Mouse (Mus musculus) lung, embryonic 15.5 days (tissue): ENCODE measurements around the gene Ppef2. TPM values are rescaled to one million over a fixed set of nuclear protein-coding genes. Genes with fewer than 3 reads are reported as not detected.

Source experiments
- ATAC-seq: fragments of 200-750 bp; cut with Nextera tagmentation; 2 replicates; pipeline ENCODE4 v1.8.0; 2017; ENCODE audit warnings: moderate number of reproducible peaks, borderline replicate concordance; ENCODE audit not compliant: low FRiP score, low TSS enrichment; ENCODE audit errors: extremely low read depth
- H3K27ac ChIP-seq: fragments of 300-500 bp; sonication (generic); 2 replicates; pipeline ENCODE4 v1.5.1; 2015; ENCODE audit warnings: moderate library complexity, mild to moderate bottlenecking, inconsistent platforms
- H3K27me3 ChIP-seq: fragments of 300-500 bp; sonication (generic); 2 replicates; pipeline ENCODE4 v1.6.1; 2015; ENCODE audit warnings: inconsistent platforms
- H3K36me3 ChIP-seq: fragments of 300-500 bp; sonication (generic); 2 replicates; pipeline ENCODE4 v1.6.1; 2015; ENCODE audit warnings: inconsistent platforms
- H3K4me1 ChIP-seq: fragments of 300-500 bp; sonication (generic); 2 replicates; pipeline ENCODE4 v1.6.1; 2015; ENCODE audit warnings: inconsistent platforms
- H3K4me2 ChIP-seq: fragments of 300-500 bp; sonication (generic); 2 replicates; pipeline ENCODE4 v1.6.1; 2015; ENCODE audit warnings: inconsistent platforms, mild to moderate bottlenecking, moderate library complexity
- H3K4me3 ChIP-seq: fragments of 300-500 bp; sonication (generic); 2 replicates; pipeline ENCODE4 v1.5.1; 2015; ENCODE audit warnings: mild to moderate bottlenecking, inconsistent platforms
- H3K9ac ChIP-seq: fragments of 300-500 bp; sonication (generic); 2 replicates; pipeline ENCODE4 v1.6.1; 2015; ENCODE audit warnings: inconsistent platforms
- H3K9me3 ChIP-seq: fragments of 300-500 bp; sonication (generic); 2 replicates; pipeline ENCODE4 v1.6.1; 2016; ENCODE audit warnings: inconsistent platforms
- WGBS: fragments of 180-500 bp; shearing (Covaris S2); methylation state at CpG from one replicate; pipeline ENCODE4 v1.1.7; 2015; 5-methylcytosine and 5-hydroxymethylcytosine counted together
- polyA plus RNA-seq: library from polyadenylated mRNA; unstranded; fragments of >200 nt; fragmentation: Nextera tagmentation; extraction: Ambion mirVana; gene quantifications from 2 replicates; pipeline ENCODE4 v1.2.1, GENCODE M21; 2015

The Ppef2 gene
- 0.16 and 0.25 TPM in 2 replicates for polyA plus RNA-seq

GRCm38 (mm10) chr5:92256218-92256617, at the start of gene Ppef2:
Gene Ppef2 (minus strand): TSS chr5:92256278.
- no peak; the same call in 1 of the 2 replicates for ATAC-seq
- Histone ChIP-seq H3K4me1 (0 out of 2 replicates have a peak, but pooled peaks cover 5% of the 10 kb centered on the region), H3K4me3 (no peak within 1 kb of the TSS), H3K9ac (no peak within 1 kb of the TSS), H3K36me3 (no peaks in the 10 kb centered on the region), H3K9me3 (no peaks in the 10 kb centered on the region), H3K4me2 (no peak within 1 kb of the TSS), H3K27ac (no peak within 1 kb of the TSS), H3K27me3 (no peaks in the 10 kb centered on the region)
- 20% methylated on average over 6 of the region's 6 CpGs for WGBS

GRCm38 (mm10) chr5:92304291-92304690, 48.2 kb upstream of the Ppef2 start:
- peaks cover 14% of the 10 kb centered on the region; the same call in 1 of the 2 replicates for H3K4me1 ChIP-seq
- no peaks in the 10 kb centered on the region for H3K27me3 ChIP-seq
- 84% methylated on average over 3 of the region's 3 CpGs for WGBS
- H3K9me3 ChIP-seq, result no peaks in the 10 kb centered on the region
- no peak overlapping the region for H3K4me2 ChIP-seq
- no peak for ATAC-seq
- H3K9ac ChIP-seq, result no peak overlapping the region
- H3K4me3 ChIP-seq, result no peak overlapping the region
- peaks cover 58% of the 10 kb centered on the region for H3K36me3 ChIP-seq
- H3K27ac ChIP-seq, result no peak overlapping the region

GRCm38 (mm10) chr5:92302149-92302840, 46.2 kb upstream of the Ppef2 start:
- WGBS, result 78% methylated on average over 13 of the region's 13 CpGs
- no peaks in the 10 kb centered on the region for H3K27me3 ChIP-seq

GRCm38 (mm10) chr5:92294525-92294924, 38.4 kb upstream of the Ppef2 start:
- Histone ChIP-seq H3K9me3 (no peaks in the 10 kb centered on the region), H3K9ac (no peak overlapping the region), H3K4me2 (no peak overlapping the region), H3K36me3 (peaks cover 77% of the 10 kb centered on the region), H3K4me3 (no peak overlapping the region), H3K4me1 (no peaks in the 10 kb centered on the region), H3K27ac (no peak overlapping the region), H3K27me3 (no peaks in the 10 kb centered on the region)
- ATAC-seq, result no peak
- WGBS, result 80% methylated on average over 2 of the region's 2 CpGs

More at GRCm38 (mm10) chr5:92302149-92302840, 46.2 kb upstream of the Ppef2 start:
- H3K4me1 ChIP-seq, result no peaks in the 10 kb centered on the region
- H3K4me2 ChIP-seq, result no peak overlapping the region
- H3K27ac ChIP-seq, result no peak overlapping the region
- peaks cover 68% of the 10 kb centered on the region for H3K36me3 ChIP-seq
- H3K9ac ChIP-seq, result no peak overlapping the region
- no peak for ATAC-seq
- no peak overlapping the region for H3K4me3 ChIP-seq
- H3K9me3 ChIP-seq, result no peaks in the 10 kb centered on the region

GRCm38 (mm10) chr5:92291652-92292414, 35.8 kb upstream of the Ppef2 start:
- H3K36me3 ChIP-seq, result peaks cover 83% of the 10 kb centered on the region
- no peaks in the 10 kb centered on the region for H3K4me1 ChIP-seq
- H3K9me3 ChIP-seq, result no peaks in the 10 kb centered on the region
- H3K27ac ChIP-seq, result no peak overlapping the region
- no peak overlapping the region for H3K9ac ChIP-seq
- no peak overlapping the region for H3K4me2 ChIP-seq
- H3K27me3 ChIP-seq, result no peaks in the 10 kb centered on the region
- H3K4me3 ChIP-seq, result no peak overlapping the region
- ATAC-seq, result no peak
- 88% methylated on average over 6 of the region's 6 CpGs for WGBS

- Histone ChIP-seq H3K4me1 (0 out of 2 replicates have a peak, but pooled peaks cover 5% of the 10 kb centered on the region), H3K4me3 (no peak overlapping the region), H3K9me3 (no peaks in the 10 kb centered on the region), H3K9ac (no peak overlapping the region), H3K27me3 (no peaks in the 10 kb centered on the region), H3K36me3 (peaks cover 58% of the 10 kb centered on the region), H3K4me2 (no peak overlapping the region), H3K27ac (no peak overlapping the region)
- 79% methylated on average over 6 of the region's 6 CpGs for WGBS
- ATAC-seq, result no peak
These were observed 31.8 kb upstream of the Ppef2 start for GRCm38 (mm10) chr5:92287840-92288239.

- 44% methylated on average over 3 of the region's 3 CpGs for WGBS
- no peaks in the 10 kb centered on the region for H3K9me3 ChIP-seq
- H3K4me3 ChIP-seq, result no peak overlapping the region
- H3K36me3 ChIP-seq, result peaks cover 19% of the 10 kb centered on the region
- H3K9ac ChIP-seq, result no peak overlapping the region
- H3K4me1 ChIP-seq, result peaks cover 10% of the 10 kb centered on the region
- no peaks in the 10 kb centered on the region for H3K27me3 ChIP-seq
- ATAC-seq, result no peak
- no peak overlapping the region for H3K27ac ChIP-seq
- no peak overlapping the region for H3K4me2 ChIP-seq
These were observed 27.0 kb upstream of the Ppef2 start for GRCm38 (mm10) chr5:92283107-92283506.

- peaks cover 14% of the 10 kb centered on the region for H3K36me3 ChIP-seq
- H3K9me3 ChIP-seq, result no peaks in the 10 kb centered on the region
- H3K9ac ChIP-seq, result no peak overlapping the region
- no peaks in the 10 kb centered on the region for H3K27me3 ChIP-seq
- no peak overlapping the region for H3K4me3 ChIP-seq
- WGBS, result 66% methylated on average over 4 of the region's 4 CpGs
- H3K4me2 ChIP-seq, result no peak overlapping the region
- peaks cover 10% of the 10 kb centered on the region for H3K4me1 ChIP-seq
- H3K27ac ChIP-seq, result no peak overlapping the region
- no peak for ATAC-seq
These were observed 26.5 kb upstream of the Ppef2 start for GRCm38 (mm10) chr5:92282571-92282970.

GRCm38 (mm10) chr5:92278942-92279537, 23.0 kb upstream of the Ppef2 start:
- H3K4me2 ChIP-seq, result no peak overlapping the region
- H3K9ac ChIP-seq, result no peak overlapping the region
- H3K27me3 ChIP-seq, result no peaks in the 10 kb centered on the region
- no peak overlapping the region for H3K4me3 ChIP-seq
- H3K27ac ChIP-seq, result no peak overlapping the region
- no peaks in the 10 kb centered on the region for H3K36me3 ChIP-seq
- H3K9me3 ChIP-seq, result no peaks in the 10 kb centered on the region
- WGBS, result 82% methylated on average over 10 of the region's 10 CpGs
- H3K4me1 ChIP-seq, result peaks cover 10% of the 10 kb centered on the region
- no peak for ATAC-seq

GRCm38 (mm10) chr5:92277437-92278394, 21.6 kb upstream of the Ppef2 start, which contains the start of gene Naaa:
Gene Naaa (minus strand): TSS chr5:92278170.
- Histone ChIP-seq H3K9me3 (no peaks in the 10 kb centered on the region), H3K36me3 (no peaks in the 10 kb centered on the region), H3K4me1 (peaks cover 6% of the 10 kb centered on the region), H3K27ac (0 out of 2 replicates have a peak within 1 kb of the TSS, but pooled peaks have one; percentile 27), H3K4me3 (peak within 1 kb of the TSS; percentile 71), H3K4me2 (peak within 1 kb of the TSS; percentile 97), H3K27me3 (no peaks in the 10 kb centered on the region), H3K9ac (peak within 1 kb of the TSS; percentile 55)
- peak; percentile 92 for ATAC-seq
- WGBS, result 3% methylated on average over 54 of the region's 54 CpGs

GRCm38 (mm10) chr5:92270496-92270895, 14.4 kb upstream of the Ppef2 start:
- 82% methylated on average over 7 of the region's 7 CpGs for WGBS
- ATAC-seq, result no peak
- Histone ChIP-seq H3K9me3 (no peaks in the 10 kb centered on the region), H3K27ac (no peak overlapping the region), H3K4me1 (no peaks in the 10 kb centered on the region), H3K27me3 (no peaks in the 10 kb centered on the region), H3K9ac (no peak overlapping the region), H3K4me3 (no peak overlapping the region), H3K36me3 (no peaks in the 10 kb centered on the region), H3K4me2 (no peak overlapping the region)
